Mouse (Mus musculus) macrophage (primary cell): ENCODE data around the gene Csdc2. TPM values are rescaled to one million over a fixed set of nuclear protein-coding genes. Genes with fewer than 3 reads are reported as not detected.

Source experiments
- H3K27ac ChIP-seq: fragments of 350-480 bp; formaldehyde crosslinking; 2 replicates; pipeline ENCODE4 v1.9.0; 2021
- H3K36me3 ChIP-seq: fragments of 350-480 bp; formaldehyde crosslinking; 2 replicates; pipeline ENCODE4 v1.9.0; 2021; ENCODE audit errors: inconsistent target
- H3K4me3 ChIP-seq: fragments of 350-480 bp; formaldehyde crosslinking; 2 replicates; pipeline ENCODE4 v1.9.0; 2021; ENCODE audit errors: inconsistent target
- H3K79me2 ChIP-seq: fragments of 350-480 bp; formaldehyde crosslinking; 2 replicates; pipeline ENCODE4 v1.9.0; 2021; ENCODE audit errors: inconsistent target
- WGBS: methylation state at CpG from one replicate; pipeline ENCODE4 v1.1.7; 2026; ENCODE audit warnings: inconsistent platforms; ENCODE audit not compliant: missing documents; 5-methylcytosine and 5-hydroxymethylcytosine counted together
- polyA plus RNA-seq: library from polyadenylated mRNA; stranded (reverse); fragments of 250-400 nt; gene quantifications from 3 replicates; pipeline ENCODE4 v1.2.4, GENCODE M21; 2018; ENCODE audit warnings: inconsistent platforms

Csdc2 gene
- polyA plus RNA-seq, 1 experiment from 2014 or later, result 0.10 TPM

DNA sequence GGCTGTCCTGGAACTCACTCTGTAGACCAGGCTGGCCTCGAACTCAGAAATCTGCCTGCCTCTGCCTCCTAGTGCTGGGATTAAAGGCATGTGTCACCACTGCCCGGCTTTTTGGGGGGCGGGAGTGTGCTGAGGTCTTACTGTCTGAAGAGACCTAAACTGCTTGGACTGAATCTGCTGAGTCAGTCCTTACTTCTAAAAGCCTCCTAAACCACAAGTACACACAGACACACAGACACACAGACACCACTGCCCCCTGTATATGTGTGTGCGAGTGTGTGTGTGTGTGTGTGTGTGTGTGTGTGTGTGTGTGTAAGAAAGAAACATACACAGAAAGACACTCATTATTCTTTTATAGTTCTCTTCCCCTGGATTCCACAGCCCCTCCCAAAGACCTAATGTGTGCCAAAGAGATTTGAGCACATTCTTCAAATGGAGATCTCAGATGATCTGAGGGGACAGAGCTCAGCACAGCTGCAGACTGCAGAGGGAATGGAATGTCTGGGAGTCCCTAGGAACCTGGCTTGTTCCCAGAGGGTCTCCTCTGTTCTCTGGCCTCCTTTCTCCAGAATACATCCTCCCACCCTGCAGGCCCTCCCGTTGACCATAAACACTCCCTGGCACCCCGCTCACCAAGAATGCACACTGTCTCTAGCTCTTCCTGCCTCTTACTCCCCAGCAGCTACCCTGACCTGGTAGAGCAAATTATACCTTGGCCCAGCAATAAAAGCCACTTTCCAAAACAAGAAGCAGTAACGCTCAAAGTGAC lies 506 bp upstream of the Csdc2 start:
- H3K36me3 ChIP-seq, result no peaks in the 10 kb centered on the region
- no peak overlapping the region for H3K4me3 ChIP-seq
- H3K79me2 ChIP-seq, result no peaks in the 10 kb centered on the region
- no peak overlapping the region for H3K27ac ChIP-seq
- WGBS, result 63% methylated on average over 6 of the region's 7 CpGs

DNA sequence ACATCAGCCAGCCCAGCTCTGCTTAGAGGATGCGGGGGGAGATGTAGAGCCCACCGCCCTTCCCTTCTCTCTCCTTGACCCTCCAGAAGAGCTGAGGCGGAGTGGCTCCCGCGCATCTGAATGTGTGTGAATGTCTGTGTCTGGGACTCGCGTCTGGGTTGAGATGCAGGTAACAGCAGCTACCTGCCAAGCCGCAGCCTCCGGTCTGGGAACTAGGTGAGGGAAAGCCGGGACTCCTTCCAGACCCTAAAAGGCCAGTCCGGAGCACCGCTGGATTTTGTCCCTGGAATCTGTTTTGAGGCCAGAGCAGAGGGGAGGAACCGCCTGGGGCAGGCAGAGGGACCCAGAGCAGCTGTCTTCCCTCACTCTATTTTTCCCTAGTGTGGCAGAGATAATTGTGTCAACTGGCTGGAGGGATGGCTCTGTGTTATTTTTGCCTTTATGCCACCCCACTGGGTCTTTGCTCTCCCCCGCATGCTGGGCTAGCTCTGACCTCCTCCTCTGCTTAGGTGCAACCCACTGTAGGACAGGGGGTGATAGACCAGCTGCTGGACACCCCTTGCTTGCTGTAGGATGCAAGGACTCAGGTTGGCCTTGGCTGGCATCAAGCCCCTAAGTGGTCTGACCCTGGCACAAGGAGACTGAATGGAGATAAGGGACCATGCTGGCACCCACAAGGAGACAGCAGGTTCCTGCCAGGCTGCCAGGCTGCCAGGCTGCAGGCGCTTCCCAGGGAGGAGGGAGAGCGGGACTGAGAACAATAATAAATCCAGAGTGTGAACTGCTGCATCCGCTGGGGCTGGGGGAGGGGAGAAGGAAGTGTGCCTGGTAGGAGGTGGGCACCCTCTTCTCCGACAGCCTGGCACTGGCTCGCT lies 776 bp downstream of the Csdc2 start:
- H3K27ac ChIP-seq, result no peak overlapping the region
- H3K79me2 ChIP-seq, result no peaks in the 10 kb centered on the region
- no peaks in the 10 kb centered on the region for H3K36me3 ChIP-seq
- WGBS, result 50% methylated on average over 16 of the region's 19 CpGs
- H3K4me3 ChIP-seq, result no peak overlapping the region

DNA sequence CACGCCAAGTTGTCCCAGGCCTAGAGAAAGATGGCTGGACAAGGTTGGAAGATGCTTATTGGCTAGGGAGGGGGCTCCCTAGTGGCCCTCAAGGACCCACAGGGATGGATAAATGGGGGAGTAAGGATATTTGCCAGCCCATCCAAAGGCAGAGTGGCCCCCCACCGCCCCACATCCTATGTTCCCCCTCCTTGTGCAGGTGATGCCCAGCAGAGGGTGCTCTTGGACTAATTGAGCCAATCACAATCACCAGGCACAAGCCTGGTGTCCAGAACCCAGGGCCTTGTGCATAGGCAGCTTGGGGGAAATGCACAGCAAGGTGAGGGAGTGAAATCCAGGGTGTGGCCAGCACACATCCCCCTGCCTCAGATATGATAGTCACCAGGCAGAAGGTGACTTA lies 1.7 kb downstream of the Csdc2 start:
- no peak overlapping the region for H3K4me3 ChIP-seq
- 56% methylated on average over 2 of the region's 2 CpGs for WGBS
- H3K79me2 ChIP-seq, result no peaks in the 10 kb centered on the region
- H3K27ac ChIP-seq, result 0 out of 2 replicates have a peak overlapping the region, but pooled peaks have one; percentile 8
- no peaks in the 10 kb centered on the region for H3K36me3 ChIP-seq

DNA sequence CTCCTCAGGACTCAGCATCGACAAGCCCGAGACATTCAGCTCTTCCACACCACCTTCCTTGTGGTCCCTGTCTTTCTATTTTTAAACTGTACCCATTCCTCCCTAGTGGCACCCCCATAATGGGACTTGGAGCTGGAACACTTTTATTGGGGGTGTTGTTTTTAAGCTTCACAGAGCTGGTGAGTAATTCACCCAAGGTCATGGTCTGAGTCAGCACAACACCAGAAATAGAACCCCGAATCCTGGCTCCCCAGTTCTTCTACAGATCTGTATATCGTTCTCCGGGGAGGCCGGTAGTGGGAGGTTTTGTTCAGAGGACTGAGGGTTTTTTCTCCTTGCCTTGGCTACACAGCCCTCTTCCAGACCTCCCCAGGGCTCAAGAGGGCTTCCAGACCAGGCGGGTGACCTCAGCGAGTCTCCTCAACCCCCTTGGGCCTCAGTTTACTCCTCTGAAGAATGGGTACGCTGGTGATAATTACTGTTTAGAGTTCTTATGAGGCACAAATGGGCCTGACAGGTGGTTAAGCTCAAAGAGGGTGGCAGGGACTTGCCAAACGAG lies 2.7 kb downstream of the Csdc2 start:
- Histone ChIP-seq H3K36me3 (no peaks in the 10 kb centered on the region), H3K4me3 (no peak overlapping the region), H3K27ac (no peak overlapping the region), H3K79me2 (no peaks in the 10 kb centered on the region)
- WGBS, result 93% methylated on average over 10 of the region's 10 CpGs

DNA sequence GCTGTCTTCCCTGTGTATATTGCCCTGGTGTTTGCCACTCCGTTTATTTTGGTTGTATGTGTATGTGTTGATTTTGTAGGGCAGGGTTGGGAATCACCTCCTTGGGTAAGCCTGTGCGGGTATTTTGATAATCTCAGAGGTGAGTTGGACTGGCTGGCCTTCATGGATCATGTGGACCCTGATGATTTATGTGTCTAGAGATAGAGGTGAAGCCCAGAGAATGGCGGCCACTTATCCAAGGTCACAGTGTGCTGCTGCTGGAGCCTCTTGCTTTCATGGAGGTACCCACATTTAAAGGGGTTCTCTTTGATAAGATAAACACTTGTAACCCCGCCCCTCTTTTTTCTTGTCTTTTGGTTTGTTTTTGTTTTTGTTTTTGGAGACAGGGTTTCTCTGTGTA lies 3.2 kb downstream of the Csdc2 start:
- Histone ChIP-seq H3K79me2 (no peaks in the 10 kb centered on the region), H3K27ac (no peak overlapping the region), H3K4me3 (no peak overlapping the region), H3K36me3 (no peaks in the 10 kb centered on the region)
- 98% methylated on average over 4 of the region's 4 CpGs for WGBS

DNA sequence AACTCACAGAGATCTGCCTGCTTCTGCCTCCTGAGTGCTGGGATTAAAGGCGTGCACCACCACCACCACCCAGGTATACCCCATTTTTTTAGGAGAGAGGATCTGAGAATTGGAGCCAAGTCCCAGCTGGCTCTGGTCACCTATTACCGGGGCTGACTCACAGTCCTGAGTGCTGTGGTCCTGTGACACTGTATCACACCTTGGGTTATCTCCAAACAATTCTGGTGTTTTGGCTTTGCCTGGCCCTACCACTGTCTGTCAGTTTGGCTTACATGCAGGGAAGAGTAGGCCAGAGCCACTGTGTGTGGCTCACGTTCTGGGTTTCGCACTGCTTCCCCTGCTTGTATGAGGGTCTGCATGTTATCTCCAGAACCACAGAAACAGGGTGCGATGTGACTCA lies 3.7 kb downstream of the Csdc2 start:
- H3K4me3 ChIP-seq, result no peak overlapping the region
- 92% methylated on average over 5 of the region's 5 CpGs for WGBS
- no peaks in the 10 kb centered on the region for H3K79me2 ChIP-seq
- H3K27ac ChIP-seq, result no peak overlapping the region
- H3K36me3 ChIP-seq, result no peaks in the 10 kb centered on the region

DNA sequence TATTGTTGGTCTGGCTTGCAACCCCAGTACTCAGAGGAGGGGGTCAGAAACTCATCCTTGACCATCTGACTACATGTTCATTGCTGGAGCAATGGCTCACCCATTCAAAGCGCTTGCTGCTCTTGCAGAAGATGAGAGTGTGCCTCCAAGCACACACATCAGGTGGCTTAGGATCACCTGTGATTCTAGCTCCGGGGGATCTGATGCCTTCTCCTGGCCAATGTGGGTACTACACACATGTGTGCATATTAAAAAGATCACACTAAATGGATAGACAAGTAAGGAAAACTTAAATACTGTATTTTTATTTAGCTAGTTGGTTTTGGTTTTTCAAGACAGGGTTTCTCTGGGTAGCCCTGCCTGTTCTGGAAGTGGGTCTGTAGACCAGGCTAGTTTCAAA lies 4.5 kb downstream of the Csdc2 start:
- Histone ChIP-seq H3K36me3 (no peaks in the 10 kb centered on the region), H3K27ac (no peak overlapping the region), H3K4me3 (no peak overlapping the region), H3K79me2 (no peaks in the 10 kb centered on the region)
- WGBS, result 96% methylated on average over 2 of the region's 2 CpGs

DNA sequence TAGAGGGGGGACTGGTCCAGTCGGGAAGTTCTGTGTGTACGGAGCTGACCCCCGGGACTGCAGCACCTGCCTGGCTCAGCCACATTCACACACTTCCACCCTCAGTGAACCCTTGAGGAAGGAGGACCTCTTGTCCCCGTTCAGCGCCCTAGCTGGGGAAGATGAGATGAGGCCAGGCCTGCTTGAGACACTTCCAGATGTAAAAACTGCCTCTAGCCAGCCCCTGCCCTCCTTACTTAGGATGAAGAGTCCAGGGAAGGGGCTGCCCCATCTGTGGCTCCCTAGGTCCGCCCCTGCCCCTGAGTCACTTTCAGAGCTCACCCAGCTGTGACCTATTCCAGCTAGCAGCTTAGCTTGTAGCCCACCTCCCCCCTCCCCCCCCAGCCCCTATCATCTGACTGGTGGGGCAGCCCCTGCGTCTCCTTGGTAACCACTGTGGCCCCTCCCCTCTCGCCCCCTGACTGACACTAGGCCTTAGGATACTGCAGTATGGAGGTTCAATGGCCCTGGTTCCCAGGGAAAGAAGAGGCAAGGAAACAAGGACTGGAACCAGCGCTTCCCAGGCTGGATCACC lies 6.7 kb downstream of the Csdc2 start:
- H3K4me3 ChIP-seq, result no peak overlapping the region
- H3K79me2 ChIP-seq, result no peaks in the 10 kb centered on the region

DNA sequence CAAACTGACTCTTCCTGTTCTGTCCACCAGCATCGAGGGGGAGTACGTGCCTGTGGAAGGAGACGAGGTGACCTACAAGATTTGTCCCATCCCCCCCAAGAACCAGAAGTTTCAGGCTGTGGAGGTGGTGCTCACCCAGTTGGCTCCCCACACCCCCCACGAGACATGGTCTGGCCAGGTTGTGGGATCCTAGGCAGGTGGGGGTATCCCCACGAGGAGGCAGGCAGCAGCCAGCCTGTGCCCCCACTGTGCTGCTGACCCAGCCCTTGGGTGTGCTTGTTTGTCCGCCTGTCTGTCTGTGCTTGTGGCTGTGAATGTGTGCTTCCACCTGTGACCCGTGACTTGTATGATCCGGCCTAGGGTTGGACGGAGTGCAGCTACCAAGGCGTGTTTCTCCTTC lies 12.5 kb downstream of the Csdc2 start:
- Histone ChIP-seq H3K4me3 (no peak overlapping the region), H3K27ac (no peak overlapping the region), H3K79me2 (no peaks in the 10 kb centered on the region), H3K36me3 (no peaks in the 10 kb centered on the region)
- 86% methylated on average over 10 of the region's 10 CpGs for WGBS

More for the DNA sequence above, 6.7 kb downstream of the Csdc2 start:
- H3K36me3 ChIP-seq, result no peaks in the 10 kb centered on the region
- no peak overlapping the region for H3K27ac ChIP-seq
- WGBS, result 58% methylated on average over 9 of the region's 9 CpGs

DNA sequence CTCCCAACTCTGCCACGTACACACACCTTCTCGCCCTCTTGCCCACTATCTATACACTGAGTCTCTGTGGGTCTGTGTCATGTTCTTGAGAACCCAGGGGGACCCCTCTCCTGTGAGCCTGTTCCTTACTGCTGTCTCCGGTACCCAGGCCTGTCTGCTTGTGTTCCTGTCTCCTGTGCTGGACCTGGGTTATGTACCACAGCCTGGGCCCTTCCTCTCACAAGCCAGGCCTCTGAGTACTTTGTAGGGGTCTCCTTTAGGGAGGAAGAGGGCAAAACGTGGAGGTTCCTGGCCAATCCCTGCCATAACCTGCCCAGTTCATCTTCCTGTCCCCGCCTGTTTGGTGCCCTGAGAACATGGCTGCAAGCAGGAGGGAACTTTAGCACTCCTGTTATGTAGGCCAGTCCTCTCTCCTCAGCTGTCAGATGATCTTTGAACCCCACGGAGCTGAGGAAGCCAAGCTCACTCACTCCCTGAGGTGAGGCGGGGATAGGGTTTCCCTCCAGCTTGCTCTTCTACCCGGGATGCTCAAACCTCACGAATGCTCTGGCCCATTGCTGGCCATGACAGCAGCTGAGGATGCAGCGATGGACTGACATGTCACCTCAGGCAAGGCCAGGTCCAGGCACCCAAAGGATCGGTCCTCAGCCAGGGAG lies 13.0 kb downstream of the Csdc2 start:
- H3K27ac ChIP-seq, result no peak overlapping the region
- 94% methylated on average over 11 of the region's 11 CpGs for WGBS
- no peaks in the 10 kb centered on the region for H3K36me3 ChIP-seq
- H3K4me3 ChIP-seq, result no peak overlapping the region
- no peaks in the 10 kb centered on the region for H3K79me2 ChIP-seq

DNA sequence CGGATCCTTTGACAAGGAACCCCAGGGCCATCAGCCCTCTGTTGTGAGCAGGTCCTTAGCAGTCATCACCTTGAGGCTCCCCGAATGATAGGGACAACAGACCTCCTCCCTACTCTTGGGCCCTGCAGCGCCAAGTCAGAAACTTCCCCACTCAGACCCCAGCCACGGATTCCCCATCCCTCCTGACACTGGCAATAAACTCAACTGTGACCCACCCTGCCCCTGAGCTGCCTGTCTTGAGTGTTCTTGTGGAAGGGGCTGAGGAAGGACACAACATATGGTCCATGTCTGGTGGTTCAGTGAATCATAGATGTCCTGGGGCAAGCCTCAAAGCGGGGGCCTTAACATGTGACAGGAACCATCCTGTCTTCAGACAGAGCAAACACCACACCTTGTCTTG lies 14.2 kb downstream of the Csdc2 start:
- Histone ChIP-seq H3K79me2 (no peaks in the 10 kb centered on the region), H3K36me3 (0 out of 2 replicates have a peak, but pooled peaks cover 4% of the 10 kb centered on the region), H3K27ac (no peak overlapping the region), H3K4me3 (no peak overlapping the region)
- WGBS, result 95% methylated on average over 5 of the region's 5 CpGs

DNA sequence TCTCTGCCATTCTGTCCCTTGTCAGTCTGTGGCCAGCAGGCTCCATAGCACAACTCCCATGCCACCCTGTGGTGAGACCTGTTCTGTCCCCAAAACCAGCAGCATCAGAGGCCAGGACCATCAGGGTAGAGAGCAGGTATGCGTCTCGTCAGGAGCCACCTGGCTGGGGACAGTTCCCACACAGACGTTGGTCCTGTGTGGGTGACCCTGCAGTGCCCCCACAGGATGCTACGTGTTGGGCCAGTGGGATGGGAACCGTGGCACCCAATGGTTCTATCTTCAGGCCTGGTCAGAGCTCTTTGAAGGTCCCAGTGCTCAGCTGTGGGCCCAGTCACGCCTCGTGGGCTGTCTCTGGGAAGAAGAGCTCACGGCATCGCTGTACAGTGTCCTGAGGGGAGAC lies 14.6 kb downstream of the Csdc2 start:
- Histone ChIP-seq H3K36me3 (0 out of 2 replicates have a peak, but pooled peaks cover 4% of the 10 kb centered on the region), H3K4me3 (no peak overlapping the region), H3K27ac (no peak overlapping the region), H3K79me2 (no peaks in the 10 kb centered on the region)
- 95% methylated on average over 9 of the region's 9 CpGs for WGBS

DNA sequence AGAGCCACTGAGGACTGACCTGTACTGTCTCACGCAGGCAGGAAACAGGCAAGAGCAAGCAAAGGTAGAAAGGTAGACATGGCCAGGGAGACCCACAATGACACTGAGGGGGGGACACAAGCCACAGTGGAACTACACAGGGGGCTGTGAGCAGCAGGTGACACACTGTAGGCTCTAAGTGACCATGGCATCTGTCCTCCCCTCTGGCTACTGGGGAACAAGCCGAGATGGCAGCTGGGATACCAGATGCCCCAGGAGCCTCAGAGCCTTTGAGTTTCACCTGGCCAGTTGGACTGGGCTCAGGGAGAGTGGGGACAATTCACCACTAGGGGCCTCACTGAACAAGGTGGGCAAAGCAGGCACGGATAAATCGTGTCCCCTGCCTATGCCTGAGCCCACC lies 15.8 kb downstream of the Csdc2 start:
- Histone ChIP-seq H3K4me3 (no peak overlapping the region), H3K79me2 (no peaks in the 10 kb centered on the region), H3K36me3 (0 out of 2 replicates have a peak, but pooled peaks cover 4% of the 10 kb centered on the region), H3K27ac (no peak overlapping the region)
- 98% methylated on average over 4 of the region's 4 CpGs for WGBS

DNA sequence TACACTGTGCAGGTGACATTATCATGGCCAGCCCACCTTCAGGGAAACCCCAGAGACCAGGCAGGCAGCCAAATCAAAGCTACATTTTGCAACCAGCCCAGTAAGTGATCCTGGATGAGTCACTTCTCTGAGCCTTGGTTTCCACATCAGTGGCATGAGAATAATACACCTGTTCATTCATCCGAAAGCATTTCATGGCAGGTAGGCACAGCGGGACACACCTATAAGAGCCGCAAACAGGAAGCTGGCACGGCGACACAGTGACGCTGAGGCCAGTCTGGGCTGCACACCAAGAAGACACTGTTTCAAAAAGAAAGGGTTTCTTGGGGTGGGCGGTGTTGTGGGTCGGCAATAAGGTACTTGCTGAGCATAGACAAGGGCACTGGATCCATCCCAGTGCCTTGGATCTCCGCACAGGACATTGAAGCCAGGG lies 17.6 kb downstream of the Csdc2 start:
- WGBS, result 97% methylated on average over 9 of the region's 9 CpGs
- H3K27ac ChIP-seq, result no peak overlapping the region
- 0 out of 2 replicates have a peak, but pooled peaks cover 4% of the 10 kb centered on the region for H3K36me3 ChIP-seq
- no peak overlapping the region for H3K4me3 ChIP-seq
- no peaks in the 10 kb centered on the region for H3K79me2 ChIP-seq
